Mouse (Mus musculus): Measurements from ENCODE around the gene Nf2. TPM values are rescaled to one million over a fixed set of nuclear protein-coding genes. Genes with fewer than 3 reads are reported as not detected.
A peak's percentile ranks its signal among the peaks of the same experiment; 100 is the strongest.

Nf2 gene
- polyA plus RNA-seq, 1 experiment from 2014 or later, result 68.7 TPM

DNA sequence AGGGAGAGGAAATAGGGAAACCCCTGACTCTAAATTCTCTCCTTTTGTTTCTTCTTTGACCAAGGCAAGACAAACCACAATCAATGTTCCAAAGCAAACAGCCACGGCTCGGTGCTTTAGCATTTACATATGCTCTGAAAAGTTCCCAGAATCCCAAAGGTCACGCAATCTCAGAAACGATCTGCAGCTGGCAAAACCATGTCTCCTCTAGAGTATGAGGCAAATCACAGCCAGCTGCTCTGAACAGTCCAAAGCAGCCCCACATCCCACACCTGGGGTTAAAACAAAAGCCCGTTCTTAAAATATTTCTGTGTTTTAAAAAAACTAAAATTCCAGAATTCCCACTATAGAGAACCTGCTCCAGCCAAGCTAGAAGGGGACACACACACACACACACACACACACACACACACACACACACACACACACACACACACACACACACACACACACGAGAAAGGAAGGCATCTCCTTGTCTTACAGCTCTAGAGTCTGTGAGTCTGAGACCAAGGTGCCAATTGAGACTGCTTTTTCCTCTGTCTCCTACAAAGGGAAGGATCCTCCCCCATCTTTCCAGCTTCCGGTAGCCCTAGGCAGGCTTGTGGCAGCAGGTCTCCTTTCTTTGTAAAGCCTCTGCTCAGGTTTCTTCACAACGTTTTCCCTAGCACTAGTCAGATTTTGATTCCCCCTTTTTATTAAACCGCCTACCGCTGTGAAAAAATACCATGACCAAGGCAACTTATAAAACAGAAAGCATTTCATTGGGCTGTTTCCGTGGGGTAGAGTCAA, 12.7 kb upstream of the Nf2 start:
- DNase-seq (ENCODE audit: low spot score), result peak; percentile 63
- peaks cover 20% of the 10 kb centered on the region for H3K4me1 ChIP-seq
- 39% methylated on average over 11 of the region's 11 CpGs for WGBS
- H3K27ac ChIP-seq (replicated peaks), result peak overlapping the region; percentile 81
- no peaks in the 10 kb centered on the region for H3K9me3 ChIP-seq
- H3K27me3 ChIP-seq (replicated peaks; ENCODE audit: low read depth, poor library complexity, severe bottlenecking), result no peaks in the 10 kb centered on the region
- H3K4me3 ChIP-seq, result 0 out of 2 replicates have a peak overlapping the region, but pooled peaks have one; percentile 13
- no peaks in the 10 kb centered on the region for H3K36me3 ChIP-seq (replicated peaks)

DNA sequence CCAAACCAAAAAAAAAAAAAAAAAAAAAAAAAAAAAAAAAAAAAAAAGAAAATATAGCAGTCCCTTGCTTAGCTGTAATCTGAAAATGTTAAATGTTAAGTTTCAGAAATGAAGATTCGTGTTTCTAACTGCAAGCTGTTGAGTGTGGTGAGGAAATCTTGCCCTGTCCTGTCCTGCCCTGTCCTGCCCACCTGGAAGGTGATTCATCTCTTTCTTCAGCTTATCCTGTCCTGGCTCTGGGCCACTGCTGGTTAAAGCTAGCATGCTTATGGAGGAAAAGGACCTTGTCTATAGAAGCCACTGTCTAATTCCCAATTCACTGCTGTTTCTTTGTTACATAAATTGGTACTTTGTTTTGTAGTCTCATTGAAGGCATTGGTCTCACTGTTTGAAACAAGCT, 11.7 kb upstream of the Nf2 start:
- WGBS, result 61% methylated on average over 1 of the region's 1 CpGs
- Histone ChIP-seq H3K4me1 (peaks cover 20% of the 10 kb centered on the region), H3K27ac (replicated peaks) (0 out of 2 replicates have a peak overlapping the region, but pooled peaks have one; percentile 19)

DNA sequence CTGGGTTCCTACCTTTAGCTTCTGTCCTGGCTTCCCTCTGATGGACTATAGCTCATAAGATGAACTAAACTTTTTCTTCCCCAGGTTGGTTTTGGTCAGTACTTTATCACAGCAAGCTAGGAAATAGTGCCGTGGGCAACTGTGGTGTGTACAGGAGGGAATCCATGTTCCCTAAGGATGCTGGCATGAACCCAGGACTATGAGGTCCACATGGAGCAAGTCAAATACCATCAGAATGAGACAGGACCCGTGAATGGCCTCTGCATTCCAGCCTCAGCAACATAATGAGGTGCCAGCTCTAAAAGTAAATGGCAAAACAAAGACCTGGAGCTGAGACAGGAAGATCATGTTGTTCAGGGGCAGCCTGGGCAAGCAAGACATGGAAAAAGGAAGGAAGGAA, 9.1 kb upstream of the Nf2 start:
- DNase-seq (ENCODE audit: low spot score), result no peak
- Histone ChIP-seq H3K27ac (replicated peaks) (no peak overlapping the region), H3K9me3 (no peaks in the 10 kb centered on the region), H3K4me1 (peaks cover 27% of the 10 kb centered on the region), H3K4me3 (no peak overlapping the region), H3K27me3 (replicated peaks; ENCODE audit: low read depth, poor library complexity, severe bottlenecking) (no peaks in the 10 kb centered on the region), H3K36me3 (replicated peaks) (no peaks in the 10 kb centered on the region)
- WGBS, result 69% methylated on average over 2 of the region's 2 CpGs

More for the DNA sequence above, 11.7 kb upstream of the Nf2 start:
- Histone ChIP-seq H3K27me3 (replicated peaks; ENCODE audit: low read depth, poor library complexity, severe bottlenecking) (no peaks in the 10 kb centered on the region), H3K36me3 (replicated peaks) (no peaks in the 10 kb centered on the region), H3K9me3 (no peaks in the 10 kb centered on the region), H3K4me3 (no peak overlapping the region)
- no peak for DNase-seq (ENCODE audit: low spot score)

DNA sequence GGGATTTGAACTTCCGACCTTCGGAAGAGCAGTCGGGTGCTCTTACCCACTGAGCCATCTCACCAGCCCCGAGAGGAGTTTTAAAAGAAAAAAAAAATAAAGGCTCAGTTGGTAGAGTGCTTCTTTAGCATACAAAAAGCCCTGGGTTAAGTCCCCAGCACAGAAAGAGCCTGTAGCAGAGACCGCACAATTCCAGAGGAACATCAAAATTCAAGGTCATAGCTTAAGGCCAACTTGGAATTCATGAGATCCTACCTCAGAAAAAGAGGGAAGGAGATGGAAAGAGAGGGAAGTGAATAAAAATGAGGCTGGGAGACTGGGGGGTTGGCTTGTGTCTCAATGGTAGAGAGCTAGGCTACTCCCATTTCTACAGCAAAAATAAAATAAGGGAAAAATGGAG, 4.8 kb upstream of the Nf2 start:
- no peaks in the 10 kb centered on the region for H3K36me3 ChIP-seq (replicated peaks)
- no peak overlapping the region for H3K4me3 ChIP-seq
- H3K9me3 ChIP-seq, result no peaks in the 10 kb centered on the region
- peaks cover 7% of the 10 kb centered on the region; the same call in 1 of the 2 replicates for H3K4me1 ChIP-seq
- no peaks in the 10 kb centered on the region for H3K27me3 ChIP-seq (replicated peaks; ENCODE audit: low read depth, poor library complexity, severe bottlenecking)
- H3K27ac ChIP-seq (replicated peaks), result no peak overlapping the region
- DNase-seq (ENCODE audit: low spot score), result no peak
- WGBS, result 90% methylated on average over 5 of the region's 5 CpGs

DNA sequence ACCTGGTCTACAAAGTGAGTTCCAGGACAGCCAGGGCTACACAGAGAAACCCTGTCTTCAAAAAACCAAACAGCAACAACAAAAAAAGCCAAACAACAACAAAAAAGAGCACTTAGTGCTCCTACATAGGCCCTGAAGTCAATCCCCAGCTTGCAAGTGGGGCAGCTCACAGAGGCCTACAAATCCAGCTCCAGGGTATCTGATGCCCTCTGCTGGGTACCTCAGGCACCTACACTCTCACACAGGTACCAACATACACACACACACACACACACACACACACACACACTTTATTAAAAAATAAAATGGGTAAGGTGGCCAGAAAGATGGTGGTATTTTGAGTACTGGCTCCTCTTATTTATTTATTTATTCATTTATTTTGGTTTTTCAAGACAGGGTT, 3.7 kb upstream of the Nf2 start:
- peaks cover 10% of the 10 kb centered on the region for H3K4me1 ChIP-seq
- H3K9me3 ChIP-seq, result no peaks in the 10 kb centered on the region
- no peaks in the 10 kb centered on the region for H3K36me3 ChIP-seq (replicated peaks)
- H3K27me3 ChIP-seq (replicated peaks; ENCODE audit: low read depth, poor library complexity, severe bottlenecking), result no peaks in the 10 kb centered on the region
- no peak overlapping the region for H3K4me3 ChIP-seq
- no peak for DNase-seq (ENCODE audit: low spot score)
- H3K27ac ChIP-seq (replicated peaks), result no peak overlapping the region

DNA sequence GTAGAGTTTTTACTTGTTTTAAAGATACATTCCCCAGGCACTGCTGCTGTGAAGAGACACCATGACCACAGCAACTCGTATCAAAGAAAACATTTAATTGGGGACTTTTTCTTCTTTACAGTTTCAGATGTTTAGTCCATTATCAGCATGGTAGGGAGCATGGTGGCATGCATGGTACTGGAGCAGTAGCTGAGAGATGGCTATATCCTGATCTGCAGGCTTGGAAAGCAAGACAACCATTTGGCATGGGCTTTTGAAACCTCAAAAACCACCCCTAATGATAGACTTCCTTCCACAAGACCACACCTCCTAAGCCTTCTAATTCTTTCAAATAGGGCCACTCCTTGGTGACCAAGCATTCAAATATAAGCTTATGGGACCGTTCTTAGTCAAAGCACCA, 1.1 kb upstream of the Nf2 start:
- no peak overlapping the region for H3K27ac ChIP-seq (replicated peaks)
- peaks cover 19% of the 10 kb centered on the region for H3K4me1 ChIP-seq
- no peaks in the 10 kb centered on the region for H3K9me3 ChIP-seq
- no peak for DNase-seq (ENCODE audit: low spot score)
- WGBS, result 92% methylated on average over 2 of the region's 2 CpGs
- H3K27me3 ChIP-seq (replicated peaks; ENCODE audit: low read depth, poor library complexity, severe bottlenecking), result no peaks in the 10 kb centered on the region
- H3K4me3 ChIP-seq, result peak overlapping the region; percentile 77
- H3K36me3 ChIP-seq (replicated peaks), result peaks cover 10% of the 10 kb centered on the region

DNA sequence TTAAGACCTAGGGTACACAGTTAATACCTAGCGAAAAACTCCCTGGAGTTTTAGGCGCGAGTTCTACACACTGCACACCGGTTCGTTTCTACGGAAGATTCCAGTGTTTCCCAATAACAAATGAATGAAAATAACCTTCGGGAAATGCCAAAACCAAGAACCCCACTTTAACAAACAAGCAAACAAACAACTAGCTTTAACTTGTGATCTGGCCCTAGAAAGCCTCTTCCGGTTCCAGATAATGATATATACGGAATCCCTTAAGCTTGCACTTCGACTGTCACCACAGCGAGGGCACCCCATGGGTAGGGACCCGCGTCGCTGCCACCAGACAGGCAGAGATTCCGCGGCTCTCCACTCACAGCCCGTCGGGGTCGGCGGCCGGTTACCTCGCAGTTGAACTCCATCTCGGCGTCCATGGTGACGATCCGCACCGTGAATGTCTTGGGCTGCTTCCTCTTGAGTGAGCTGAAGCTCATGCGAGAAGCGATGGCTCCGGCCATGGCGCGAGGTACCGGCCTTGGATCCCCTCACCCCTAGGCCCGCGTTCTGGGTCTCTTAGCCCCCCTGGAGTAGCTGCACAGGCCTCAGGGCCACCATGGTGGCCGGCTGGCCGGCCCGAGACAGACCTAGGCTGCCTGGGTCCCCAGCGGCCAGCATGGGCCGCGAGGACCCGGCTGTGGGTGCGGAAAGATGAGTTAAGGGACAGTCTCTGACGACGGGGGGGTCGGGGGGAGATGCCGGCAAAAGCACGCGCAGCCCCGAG, 670 bp downstream of the Nf2 start:
- H3K27me3 ChIP-seq (replicated peaks; ENCODE audit: low read depth, poor library complexity, severe bottlenecking), result no peaks in the 10 kb centered on the region
- H3K9me3 ChIP-seq, result no peaks in the 10 kb centered on the region
- peak overlapping the region; percentile 91 for H3K27ac ChIP-seq (replicated peaks)
- H3K4me3 ChIP-seq, result peak overlapping the region; percentile 77
- DNase-seq (ENCODE audit: low spot score), result peak; percentile 67
- H3K4me1 ChIP-seq, result peaks cover 17% of the 10 kb centered on the region
- 1% methylated on average over 50 of the region's 50 CpGs for WGBS
- H3K36me3 ChIP-seq (replicated peaks), result peaks cover 24% of the 10 kb centered on the region

DNA sequence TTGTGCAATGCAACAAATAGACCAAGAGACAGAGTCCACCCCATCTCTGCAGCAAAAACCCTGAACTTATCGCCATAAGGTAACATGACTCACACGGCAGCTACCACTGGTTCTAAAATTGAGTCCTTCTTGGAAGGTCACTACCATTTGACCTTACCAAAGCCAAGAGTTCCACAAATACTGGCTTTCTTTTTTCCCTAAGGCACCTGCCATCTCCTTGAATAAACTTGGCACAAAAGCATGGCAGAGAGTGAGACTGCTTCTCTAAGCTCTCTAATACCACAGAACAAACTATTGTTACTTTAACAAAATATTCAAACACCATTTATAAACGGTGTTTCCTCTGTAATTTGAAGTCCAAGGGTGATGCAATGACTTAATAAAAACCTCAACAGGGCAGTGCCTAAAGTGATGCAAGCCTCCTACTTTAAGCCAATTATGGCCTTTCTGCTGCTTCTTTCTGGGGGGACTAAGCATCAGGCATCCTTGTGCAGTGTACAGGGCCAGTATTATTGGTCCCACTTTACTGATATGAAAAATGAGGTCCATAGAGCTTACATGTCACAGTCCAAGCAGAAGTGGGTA, 8.3 kb downstream of the Nf2 start:
- no peaks in the 10 kb centered on the region for H3K27me3 ChIP-seq (replicated peaks; ENCODE audit: low read depth, poor library complexity, severe bottlenecking)
- H3K4me1 ChIP-seq, result no peaks in the 10 kb centered on the region
- 78% methylated on average over 3 of the region's 3 CpGs for WGBS
- H3K27ac ChIP-seq (replicated peaks), result no peak overlapping the region
- DNase-seq (ENCODE audit: low spot score), result no peak
- H3K36me3 ChIP-seq (replicated peaks), result peaks cover 25% of the 10 kb centered on the region
- H3K4me3 ChIP-seq, result no peak overlapping the region
- no peaks in the 10 kb centered on the region for H3K9me3 ChIP-seq

DNA sequence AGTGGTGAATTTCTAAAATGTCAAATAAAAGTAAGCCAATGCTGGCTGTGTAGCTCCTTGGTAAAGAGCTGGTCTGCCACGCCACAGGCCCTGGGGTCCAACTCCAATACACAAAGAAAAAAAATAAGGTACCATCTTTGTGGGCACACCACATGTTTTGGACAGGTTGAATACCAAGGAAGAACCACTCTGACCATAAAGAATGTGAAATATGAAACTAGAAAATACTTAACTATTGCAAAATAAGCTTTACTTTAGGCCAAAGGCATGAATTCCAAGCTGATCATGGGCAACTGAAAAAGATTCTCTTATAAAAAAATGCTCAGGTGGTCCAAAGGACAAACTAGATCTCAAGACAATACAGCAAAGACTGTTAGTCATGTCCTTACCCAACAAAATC, 11.1 kb downstream of the Nf2 start:
- WGBS, result 97% methylated on average over 1 of the region's 1 CpGs
- peaks cover 3% of the 10 kb centered on the region; the same call in 1 of the 2 replicates for H3K36me3 ChIP-seq (replicated peaks)

DNA sequence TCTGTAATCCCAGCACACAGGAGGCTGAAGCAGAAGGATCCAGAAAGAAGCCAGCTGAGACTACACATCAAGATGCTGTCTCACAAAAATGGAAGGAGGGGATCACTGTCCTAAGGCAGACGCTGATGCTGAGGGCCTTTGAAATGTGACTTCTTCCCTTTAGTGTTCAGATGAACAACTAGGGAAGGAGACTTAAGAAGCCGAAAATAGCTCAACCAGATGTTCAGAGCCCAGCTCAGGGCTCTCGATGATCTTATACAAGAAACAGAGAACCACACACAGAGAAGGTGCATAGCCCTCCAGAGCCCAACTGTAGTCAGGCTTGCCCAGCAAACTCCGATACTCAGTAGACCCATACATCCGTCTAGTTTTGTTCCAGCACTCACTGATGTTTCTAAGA, 12.0 kb downstream of the Nf2 start:
- Histone ChIP-seq H3K4me3 (no peak overlapping the region), H3K36me3 (replicated peaks) (no peaks in the 10 kb centered on the region), H3K27ac (replicated peaks) (no peak overlapping the region), H3K4me1 (no peaks in the 10 kb centered on the region), H3K27me3 (replicated peaks; ENCODE audit: low read depth, poor library complexity, severe bottlenecking) (no peaks in the 10 kb centered on the region), H3K9me3 (no peaks in the 10 kb centered on the region)
- no peak for DNase-seq (ENCODE audit: low spot score)
- 83% methylated on average over 5 of the region's 5 CpGs for WGBS

More for the DNA sequence above, 11.1 kb downstream of the Nf2 start:
- Histone ChIP-seq H3K27ac (replicated peaks) (no peak overlapping the region), H3K27me3 (replicated peaks; ENCODE audit: low read depth, poor library complexity, severe bottlenecking) (no peaks in the 10 kb centered on the region), H3K4me1 (no peaks in the 10 kb centered on the region), H3K9me3 (no peaks in the 10 kb centered on the region), H3K4me3 (no peak overlapping the region)
- no peak for DNase-seq (ENCODE audit: low spot score)

DNA sequence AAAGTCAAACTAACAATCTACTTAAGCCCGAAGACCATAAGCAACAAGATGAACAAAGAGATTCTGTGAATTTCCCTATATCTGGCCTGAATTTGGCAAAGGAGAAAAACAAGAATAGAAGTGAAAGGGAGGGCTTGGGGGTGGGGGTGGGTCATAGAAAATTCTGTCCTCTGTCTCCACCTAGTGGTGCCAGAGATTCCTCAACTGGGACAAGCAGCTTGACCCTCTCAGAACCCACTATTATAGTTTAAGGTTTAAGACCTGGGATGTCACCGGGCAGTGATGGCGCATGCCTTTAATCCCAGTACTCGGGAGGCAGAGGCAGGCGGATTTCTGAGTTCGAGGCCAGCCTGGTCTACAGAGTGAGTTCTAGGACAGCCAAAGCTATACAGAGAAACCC, 12.6 kb downstream of the Nf2 start:
- H3K27me3 ChIP-seq (replicated peaks; ENCODE audit: low read depth, poor library complexity, severe bottlenecking), result no peaks in the 10 kb centered on the region
- no peaks in the 10 kb centered on the region for H3K36me3 ChIP-seq (replicated peaks)
- WGBS, result 66% methylated on average over 6 of the region's 6 CpGs
- H3K9me3 ChIP-seq, result no peaks in the 10 kb centered on the region
- no peaks in the 10 kb centered on the region for H3K4me1 ChIP-seq
- H3K4me3 ChIP-seq, result no peak overlapping the region
- DNase-seq (ENCODE audit: low spot score), result peak; percentile 50
- H3K27ac ChIP-seq (replicated peaks), result no peak overlapping the region

DNA sequence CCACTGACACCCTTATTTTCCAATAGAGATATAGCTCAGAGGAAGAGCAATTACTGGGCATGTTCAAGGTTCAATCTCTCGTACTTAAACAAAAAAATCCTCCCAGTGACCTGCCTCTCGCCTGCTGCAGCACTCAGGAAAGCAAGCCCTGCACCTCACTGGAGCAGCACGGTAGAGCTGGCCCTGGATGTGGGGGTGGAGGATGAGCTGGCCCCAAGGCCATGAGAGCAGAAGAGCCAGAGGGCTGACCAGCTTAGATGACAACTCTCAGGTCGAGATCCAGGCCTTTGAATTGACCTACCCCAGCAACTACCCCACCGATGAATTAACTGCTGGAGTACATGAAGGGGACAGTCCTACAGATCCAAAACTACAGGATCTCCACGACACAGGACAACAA, 13.9 kb downstream of the Nf2 start:
- Histone ChIP-seq H3K4me3 (no peak overlapping the region), H3K36me3 (replicated peaks) (no peaks in the 10 kb centered on the region), H3K27me3 (replicated peaks; ENCODE audit: low read depth, poor library complexity, severe bottlenecking) (no peaks in the 10 kb centered on the region), H3K9me3 (no peaks in the 10 kb centered on the region), H3K4me1 (no peaks in the 10 kb centered on the region), H3K27ac (replicated peaks) (no peak overlapping the region)
- no peak for DNase-seq (ENCODE audit: low spot score)
- 87% methylated on average over 6 of the region's 6 CpGs for WGBS
